ENCODE assay signal across 8 mouse cellular contexts in the genomic region with DNA sequence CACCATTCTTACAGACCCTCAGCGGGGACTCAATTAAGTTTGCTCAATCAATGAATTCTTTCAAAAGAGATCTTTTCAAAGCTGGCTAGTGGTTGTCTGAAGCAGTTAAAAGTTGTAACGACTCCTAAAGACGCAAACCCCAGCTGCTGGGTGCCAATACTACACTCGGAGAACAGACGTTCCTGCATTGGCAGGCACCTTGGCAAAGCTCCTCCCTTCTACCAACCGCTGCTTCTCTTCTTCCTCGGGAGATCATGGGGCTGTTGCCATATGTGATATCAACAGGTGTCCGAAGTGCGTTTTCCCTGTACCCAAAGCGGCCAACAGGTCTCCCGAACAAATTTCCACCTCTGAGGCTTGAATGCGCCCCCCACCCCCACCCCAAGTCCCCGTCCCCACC. TPM values are rescaled to one million over a fixed set of nuclear protein-coding genes. Genes with fewer than 3 reads are reported as not detected.
A peak's percentile ranks its signal among the peaks of the same experiment; 100 is the strongest.
DNase-seq lines count a peak whose midpoint lies in the region; ATAC-seq and TF ChIP-seq lines count a peak whose summit lies in the region.

No protein-coding gene starts in this region.

- 12% methylated on average over 13 of the region's 13 CpGs for WGBS in heart, embryonic 16.5 days
- 12% methylated on average over 13 of the region's 13 CpGs for WGBS in hindbrain, embryonic 10.5 days
- 12% methylated on average over 13 of the region's 13 CpGs for WGBS in midbrain, embryonic 10.5 days

- no peaks in the 10 kb centered on the region for H3K27me3 ChIP-seq in heart, embryonic 16.5 days (ENCODE audit: control insufficient read depth, insufficient read depth, low read length)
- H3K27me3 ChIP-seq in MEL (ENCODE audit: control insufficient read depth in 1 of 2, insufficient read depth in 2 of 2, low read length in 2 of 2), result no peaks in the 10 kb centered on the region
- H3K27me3 ChIP-seq in hindbrain, embryonic 10.5 days (ENCODE audit: insufficient read depth, poor library complexity, severe bottlenecking), result peaks cover 56% of the 10 kb centered on the region
- H3K27me3 ChIP-seq in midbrain, embryonic 10.5 days (ENCODE audit: low read depth, poor library complexity, severe bottlenecking), result peaks cover 63% of the 10 kb centered on the region

- ATAC-seq in heart, embryonic 16.5 days (replicated peaks; ENCODE audit: extremely low read depth, insufficient read depth, low FRiP score), result no peak; the same call in 1 of the 2 replicates

- no peak for TF ChIP-seq RAD21 in MEL (IDR thresholded peaks at IDR 0.05; ENCODE audit: low read depth, low read length)

- no peak for TF ChIP-seq EP300 in MEL (IDR thresholded peaks at IDR 0.05; ENCODE audit: low read depth in 1 of 2, low read length in 2 of 2)

- H3K9ac ChIP-seq in heart, embryonic 16.5 days (ENCODE audit: low read length), result peak overlapping the region; percentile 85
- peak overlapping the region; percentile 84 for H3K9ac ChIP-seq in MEL (ENCODE audit: control insufficient read depth, low read depth, low read length, poor library complexity, severe bottlenecking)

- H3K27ac ChIP-seq in heart, embryonic 16.5 days (ENCODE audit: low read length), result peak overlapping the region; percentile 71
- peak overlapping the region; percentile 25; the same call in 1 of the 2 replicates for H3K27ac ChIP-seq in MEL (ENCODE audit: control insufficient read depth, low read depth, low read length)
- peak overlapping the region; percentile 85 for H3K27ac ChIP-seq in hindbrain, embryonic 10.5 days
- H3K27ac ChIP-seq in midbrain, embryonic 10.5 days (replicated peaks), result peak overlapping the region; percentile 79; the same call in 1 of the 2 replicates

- TF ChIP-seq CTCF in MEL (IDR thresholded peaks at IDR 0.05 in 2 of 3, conservative IDR thresholded peaks at IDR 0.05 in 1 of 3; ENCODE audit: control insufficient read depth in 1 of 3, insufficient read depth in 1 of 3, low read depth in 2 of 3, low read length in 3 of 3, poor library complexity in 1 of 3, severe bottlenecking in 1 of 3), result no peak

- no peaks in the 10 kb centered on the region for H3K9me3 ChIP-seq in heart, embryonic 16.5 days (replicated peaks; ENCODE audit: control insufficient read depth, low read length)
- no peaks in the 10 kb centered on the region for H3K9me3 ChIP-seq in MEL (replicated peaks; ENCODE audit: insufficient read depth, low read length)
- H3K9me3 ChIP-seq in hindbrain, embryonic 10.5 days, result no peaks in the 10 kb centered on the region
- no peaks in the 10 kb centered on the region for H3K9me3 ChIP-seq in midbrain, embryonic 10.5 days (replicated peaks)

- DNase-seq in heart, adult 9 months (ENCODE audit: low spot score in 2 of 2), result no peak
- peak; percentile 69 for DNase-seq in MEL (ENCODE audit: low read depth, low spot score)
- no peak for DNase-seq in hindbrain, embryonic 10.5 days (ENCODE audit: low spot score)
- no peak for DNase-seq in midbrain, embryonic 10.5 days (ENCODE audit: low spot score)
- DNase-seq in embryo, embryonic 10 days (ENCODE audit: low spot score), result no peak
- no peak for DNase-seq in spleen, postnatal 4 days (ENCODE audit: low spot score in 2 of 2)
- no peak for DNase-seq in left cerebral cortex, postnatal 10 days (ENCODE audit: extremely low spot score in 1 of 2, low spot score in 2 of 2)

- H3K79me2 ChIP-seq in MEL (ENCODE audit: control insufficient read depth, insufficient read depth, low read length, poor library complexity), result peaks cover 10% of the 10 kb centered on the region

- no peak for TF ChIP-seq POLR2A in MEL (IDR thresholded peaks at IDR 0.05; ENCODE audit: control insufficient read depth in 1 of 2, insufficient read depth in 1 of 2, low read depth in 1 of 2, low read length in 2 of 2, poor library complexity in 1 of 2)

- H3K4me3 ChIP-seq in heart, embryonic 16.5 days (ENCODE audit: low read length), result peak overlapping the region; percentile 74
- peak overlapping the region; percentile 82 to 89 for H3K4me3 ChIP-seq in MEL (ENCODE audit: control insufficient read depth in 1 of 2, insufficient read depth in 1 of 2, low read depth in 2 of 2, low read length in 2 of 2)
- H3K4me3 ChIP-seq in hindbrain, embryonic 10.5 days, result peak overlapping the region; percentile 73
- H3K4me3 ChIP-seq in midbrain, embryonic 10.5 days, result peak overlapping the region; percentile 70

- H3K36me3 ChIP-seq in heart, embryonic 16.5 days (ENCODE audit: control insufficient read depth, insufficient read depth), result no peaks in the 10 kb centered on the region
- peaks cover 0 to 19% of the 10 kb centered on the region in 2 experiments; a peak in 2 of 4 replicates for H3K36me3 ChIP-seq in MEL (ENCODE audit: control insufficient read depth in 1 of 2, insufficient read depth in 2 of 2, low read length in 2 of 2)
- H3K36me3 ChIP-seq in hindbrain, embryonic 10.5 days, result no peaks in the 10 kb centered on the region
- no peaks in the 10 kb centered on the region for H3K36me3 ChIP-seq in midbrain, embryonic 10.5 days

- peak overlapping the region; percentile 92 for H3K4me2 ChIP-seq in heart, embryonic 16.5 days (ENCODE audit: low read depth, low read length)

- intact Hi-C loops in left cerebral cortex, postnatal 10 days (cut with DNase I), result no loop called here

- peaks cover 11% of the 10 kb centered on the region for H3K4me1 ChIP-seq in heart, embryonic 16.5 days (ENCODE audit: control insufficient read depth, insufficient read depth, low read length)
- peaks cover 22 to 32% of the 10 kb centered on the region in 2 experiments for H3K4me1 ChIP-seq in MEL (ENCODE audit: control insufficient read depth in 1 of 2, insufficient read depth in 2 of 2, low read length in 2 of 2)
- peaks cover 20% of the 10 kb centered on the region for H3K4me1 ChIP-seq in hindbrain, embryonic 10.5 days (replicated peaks)
- peaks cover 16% of the 10 kb centered on the region for H3K4me1 ChIP-seq in midbrain, embryonic 10.5 days

TF ChIP-seq in MEL, 35 proteins besides CTCF, POLR2A, EP300 and RAD21 (continues in another document):
- TF ChIP-seq MAZ (IDR thresholded peaks at IDR 0.05; ENCODE audit: low read depth, low read length) (0 out of 2 replicates have a peak, but pooled peaks have one; percentile 18), NRF1 (IDR thresholded peaks at IDR 0.05; ENCODE audit: insufficient read depth, low read depth, low read length, poor library complexity, severe bottlenecking) (no peak), MYB (IDR thresholded peaks at IDR 0.05; ENCODE audit: low read depth, low read length) (0 out of 2 replicates have a peak, but pooled peaks have one; percentile 24), POLR2AphosphoS2 (IDR thresholded peaks at IDR 0.05; ENCODE audit: low read length) (0 out of 2 replicates have a peak, but pooled peaks have one; percentile 13), MYC (IDR thresholded peaks at IDR 0.05; ENCODE audit: low read depth, low read length) (no peak), SMC3 (IDR thresholded peaks at IDR 0.05; ENCODE audit: low read depth, low read length) (no peak)

RNA-seq across cellular contexts. Expression of gene Spint2, which starts 0.9 kb away (rescaled TPM):
- 114 and 116 TPM in 2 replicates for polyA plus RNA-seq in heart, embryonic 16.5 days (2015; fragmentation: Nextera tagmentation; extraction: Ambion mirVana)
- 71.9 and 78.1 TPM in 2 replicates for total RNA-seq in MEL (2012; rRNA removed)
- polyA plus RNA-seq in MEL (2012; ENCODE audit: insufficient read depth in 1 of 2, insufficient read length in 2 of 2, low read depth in 1 of 2, low replicate concordance in 2 of 2, missing spikeins in 1 of 2), result 100 to 1,000 TPM in 1 of 2 experiments, not detected in 1; 131 TPM
- 43.7 and 65.7 TPM in 2 replicates for polyA plus RNA-seq in hindbrain, embryonic 10.5 days (2016; fragmentation: Nextera tagmentation; extraction: Ambion mirVana)
- polyA plus RNA-seq in midbrain, embryonic 10.5 days (2016; fragmentation: Nextera tagmentation; extraction: Ambion mirVana), result 20.5 and 20.8 TPM in 2 replicates
- 10 to 100 TPM; 20.5 to 21.3 TPM for total RNA-seq in left cerebral cortex, postnatal 10 days (2021)

RNA-seq across cellular contexts. Expression of gene Ppp1r14a, which starts 8.3 kb away (rescaled TPM):
- 14.2 and 25.4 TPM in 2 replicates for polyA plus RNA-seq in heart, embryonic 16.5 days (2015; fragmentation: Nextera tagmentation; extraction: Ambion mirVana)
- total RNA-seq in MEL (2012; rRNA removed), result 3.8 and 3.9 TPM in 2 replicates
- 1 to 10 TPM in 1 of 2 experiments, not detected in 1; 7.1 TPM for polyA plus RNA-seq in MEL (2012; ENCODE audit: insufficient read depth in 1 of 2, insufficient read length in 2 of 2, low read depth in 1 of 2, low replicate concordance in 2 of 2, missing spikeins in 1 of 2)
- polyA plus RNA-seq in hindbrain, embryonic 10.5 days (2016; fragmentation: Nextera tagmentation; extraction: Ambion mirVana), result 35.5 and 55.7 TPM in 2 replicates
- 21.9 and 22.2 TPM in 2 replicates for polyA plus RNA-seq in midbrain, embryonic 10.5 days (2016; fragmentation: Nextera tagmentation; extraction: Ambion mirVana)
- 1 to 10 TPM; 2.4 to 3.3 TPM for total RNA-seq in left cerebral cortex, postnatal 10 days (2021)

RNA-seq across cellular contexts. Expression of gene Dpf1, which starts 22.9 kb away (rescaled TPM):
- 2.0 and 3.0 TPM in 2 replicates for polyA plus RNA-seq in heart, embryonic 16.5 days (2015; fragmentation: Nextera tagmentation; extraction: Ambion mirVana)
- 8.4 and 10.2 TPM in 2 replicates for total RNA-seq in MEL (2012; rRNA removed)
- polyA plus RNA-seq in MEL (2012; ENCODE audit: insufficient read depth in 1 of 2, insufficient read length in 2 of 2, low read depth in 1 of 2, low replicate concordance in 2 of 2, missing spikeins in 1 of 2), result 10 to 100 TPM in 1 of 2 experiments, not detected in 1; 17.3 TPM
- 28.3 and 60.6 TPM in 2 replicates for polyA plus RNA-seq in hindbrain, embryonic 10.5 days (2016; fragmentation: Nextera tagmentation; extraction: Ambion mirVana)
- 38.8 and 55.4 TPM in 2 replicates for polyA plus RNA-seq in midbrain, embryonic 10.5 days (2016; fragmentation: Nextera tagmentation; extraction: Ambion mirVana)
- total RNA-seq in left cerebral cortex, postnatal 10 days (2021), result 100 to 1,000 TPM; 127 to 141 TPM

RNA-seq across cellular contexts. Expression of gene 2200002D01Rik, which starts 32.5 kb away (rescaled TPM):
- 7.6 and 10.3 TPM in 2 replicates for polyA plus RNA-seq in heart, embryonic 16.5 days (2015; fragmentation: Nextera tagmentation; extraction: Ambion mirVana)
- 3.8 and 5.4 TPM in 2 replicates for total RNA-seq in MEL (2012; rRNA removed)
- under 1 TPM in 1 of 2 experiments, not detected in 1; 0.85 TPM for polyA plus RNA-seq in MEL (2012; ENCODE audit: insufficient read depth in 1 of 2, insufficient read length in 2 of 2, low read depth in 1 of 2, low replicate concordance in 2 of 2, missing spikeins in 1 of 2)
- 6.9 and 7.4 TPM in 2 replicates for polyA plus RNA-seq in hindbrain, embryonic 10.5 days (2016; fragmentation: Nextera tagmentation; extraction: Ambion mirVana)
- polyA plus RNA-seq in midbrain, embryonic 10.5 days (2016; fragmentation: Nextera tagmentation; extraction: Ambion mirVana), result 4.2 and 4.7 TPM in 2 replicates
- total RNA-seq in left cerebral cortex, postnatal 10 days (2021), result not detected

RNA-seq across cellular contexts. Expression of gene Yif1b, which starts 42.7 kb away (rescaled TPM):
- 116 and 125 TPM in 2 replicates for polyA plus RNA-seq in heart, embryonic 16.5 days (2015; fragmentation: Nextera tagmentation; extraction: Ambion mirVana)
- 88.6 and 94.8 TPM in 2 replicates for total RNA-seq in MEL (2012; rRNA removed)
- 100 to 1,000 TPM in 1 of 2 experiments, not detected in 1; 143 TPM for polyA plus RNA-seq in MEL (2012; ENCODE audit: insufficient read depth in 1 of 2, insufficient read length in 2 of 2, low read depth in 1 of 2, low replicate concordance in 2 of 2, missing spikeins in 1 of 2)
- polyA plus RNA-seq in hindbrain, embryonic 10.5 days (2016; fragmentation: Nextera tagmentation; extraction: Ambion mirVana), result 110 and 115 TPM in 2 replicates
- polyA plus RNA-seq in midbrain, embryonic 10.5 days (2016; fragmentation: Nextera tagmentation; extraction: Ambion mirVana), result 106 and 111 TPM in 2 replicates
- total RNA-seq in left cerebral cortex, postnatal 10 days (2021), result 10 to 100 TPM; 41.6 to 42.1 TPM

Comparison
In these comparisons a context has a peak if more than half of its experiments do, and no peak if none do; other contexts are left out.
1. H3K27ac ChIP-seq: peak in every context shown above with its lines; median percentile 85 in hindbrain, embryonic 10.5 days; 79 in midbrain, embryonic 10.5 days; 71 in heart, embryonic 16.5 days; 25 in MEL.